Mouse (Mus musculus): Measurements from ENCODE around the gene Hs3st6. TPM values are rescaled to one million over a fixed set of nuclear protein-coding genes. Genes with fewer than 3 reads are reported as not detected.

Gene Hs3st6
- polyA plus RNA-seq (2014; fragmentation: Nextera tagmentation; extraction: Ambion mirVana), result 0.18 and 0.43 TPM in 2 replicates

- no peak within 1 kb of the TSS for H3K27ac ChIP-seq (replicated peaks in 1 of 2; ENCODE audit: control insufficient read depth in 1 of 2, insufficient read depth in 1 of 2, low read depth in 2 of 2, low read length in 2 of 2)
- no peaks in the 10 kb centered on the region for H3K9me3 ChIP-seq (ENCODE audit: control insufficient read depth, low read length)
- H3K4me3 ChIP-seq (ENCODE audit: control insufficient read depth in 1 of 2, insufficient read depth in 1 of 2, low read depth in 1 of 2, low read length in 2 of 2), result peak within 1 kb of the TSS; percentile 54 to 55
- H3K4me1 ChIP-seq (ENCODE audit: control insufficient read depth in 2 of 2, insufficient read depth in 2 of 2, low read length in 2 of 2), result peaks cover 3 to 12% of the 10 kb centered on the region in 2 experiments; a peak in 3 of 4 replicates
- H3K9ac ChIP-seq (ENCODE audit: low read length), result peak within 1 kb of the TSS; percentile 61
- WGBS, result under 1% methylated on average over 69 of the region's 82 CpGs
- H3K4me2 ChIP-seq (ENCODE audit: low read length), result peak within 1 kb of the TSS; percentile 97
- peak; percentile 74 for ATAC-seq (ENCODE audit: insufficient number of reproducible peaks, insufficient read depth, low FRiP score, low read depth)
- peaks cover 64% of the 10 kb centered on the region for H3K27me3 ChIP-seq (ENCODE audit: control insufficient read depth, insufficient read depth, low read length)
- H3K36me3 ChIP-seq (ENCODE audit: control insufficient read depth, insufficient read depth, low read length), result no peaks in the 10 kb centered on the region
These were observed at the start of gene Hs3st6 for GRCm38 (mm10) chr17:24752415-24753394. Gene Hs3st6 (plus strand): TSS chr17:24752988.

- no peak overlapping the region for H3K4me2 ChIP-seq (ENCODE audit: low read length)
These were observed 47.0 kb upstream of the Hs3st6 start for GRCm38 (mm10) chr17:24705821-24706220.

GRCm38 (mm10) chr17:24706982-24707800 is 45.6 kb upstream of the Hs3st6 start, which contains the start of gene Tbl3:
Gene Tbl3 (minus strand): TSS chr17:24707660.
- Histone ChIP-seq H3K9ac (ENCODE audit: low read length) (peak within 1 kb of the TSS; percentile 86), H3K4me3 (ENCODE audit: control insufficient read depth in 1 of 2, insufficient read depth in 1 of 2, low read depth in 1 of 2, low read length in 2 of 2) (peak within 1 kb of the TSS; percentile 70 to 82), H3K4me1 (ENCODE audit: control insufficient read depth in 2 of 2, insufficient read depth in 2 of 2, low read length in 2 of 2) (peaks cover 5 to 11% of the 10 kb centered on the region in 2 experiments; a peak in 3 of 4 replicates), H3K4me2 (ENCODE audit: low read length) (peak within 1 kb of the TSS; percentile 84), H3K27ac (replicated peaks in 1 of 2; ENCODE audit: control insufficient read depth in 1 of 2, insufficient read depth in 1 of 2, low read depth in 2 of 2, low read length in 2 of 2) (peak within 1 kb of the TSS; percentile 85), H3K9me3 (ENCODE audit: control insufficient read depth, low read length) (no peaks in the 10 kb centered on the region), H3K27me3 (ENCODE audit: control insufficient read depth, insufficient read depth, low read length) (no peaks in the 10 kb centered on the region), H3K36me3 (ENCODE audit: control insufficient read depth, insufficient read depth, low read length) (peaks cover 35% of the 10 kb centered on the region)
- ATAC-seq (ENCODE audit: insufficient number of reproducible peaks, insufficient read depth, low FRiP score, low read depth), result peak; percentile 80
- WGBS, result 3% methylated on average over 32 of the region's 32 CpGs

More at GRCm38 (mm10) chr17:24705821-24706220, 47.0 kb upstream of the Hs3st6 start:
- WGBS, result 88% methylated on average over 3 of the region's 3 CpGs
- Histone ChIP-seq H3K9me3 (ENCODE audit: control insufficient read depth, low read length) (no peaks in the 10 kb centered on the region), H3K4me3 (ENCODE audit: control insufficient read depth in 1 of 2, insufficient read depth in 1 of 2, low read depth in 1 of 2, low read length in 2 of 2) (no peak overlapping the region), H3K36me3 (ENCODE audit: control insufficient read depth, insufficient read depth, low read length) (peaks cover 48% of the 10 kb centered on the region), H3K27ac (replicated peaks in 1 of 2; ENCODE audit: control insufficient read depth in 1 of 2, insufficient read depth in 1 of 2, low read depth in 2 of 2, low read length in 2 of 2) (no peak overlapping the region), H3K27me3 (ENCODE audit: control insufficient read depth, insufficient read depth, low read length) (no peaks in the 10 kb centered on the region), H3K4me1 (ENCODE audit: control insufficient read depth in 2 of 2, insufficient read depth in 2 of 2, low read length in 2 of 2) (peaks cover 5 to 11% of the 10 kb centered on the region in 2 experiments; a peak in 3 of 4 replicates), H3K9ac (ENCODE audit: low read length) (no peak overlapping the region)
- ATAC-seq (ENCODE audit: insufficient number of reproducible peaks, insufficient read depth, low FRiP score, low read depth), result no peak

GRCm38 (mm10) chr17:24707801-24708425 is 44.9 kb upstream of the Hs3st6 start:
- Histone ChIP-seq H3K4me1 (ENCODE audit: control insufficient read depth in 2 of 2, insufficient read depth in 2 of 2, low read length in 2 of 2) (peaks cover 5 to 11% of the 10 kb centered on the region in 2 experiments; a peak in 3 of 4 replicates), H3K4me2 (ENCODE audit: low read length) (peak overlapping the region; percentile 84), H3K27ac (replicated peaks in 1 of 2; ENCODE audit: control insufficient read depth in 1 of 2, insufficient read depth in 1 of 2, low read depth in 2 of 2, low read length in 2 of 2) (peak overlapping the region; percentile 85), H3K4me3 (ENCODE audit: control insufficient read depth in 1 of 2, insufficient read depth in 1 of 2, low read depth in 1 of 2, low read length in 2 of 2) (peak overlapping the region; percentile 70 to 82), H3K27me3 (ENCODE audit: control insufficient read depth, insufficient read depth, low read length) (no peaks in the 10 kb centered on the region), H3K36me3 (ENCODE audit: control insufficient read depth, insufficient read depth, low read length) (peaks cover 28% of the 10 kb centered on the region), H3K9me3 (ENCODE audit: control insufficient read depth, low read length) (no peaks in the 10 kb centered on the region), H3K9ac (ENCODE audit: low read length) (peak overlapping the region; percentile 86)
- no peak for ATAC-seq (ENCODE audit: insufficient number of reproducible peaks, insufficient read depth, low FRiP score, low read depth)
- WGBS, result 5% methylated on average over 24 of the region's 24 CpGs

GRCm38 (mm10) chr17:24708646-24709045 is 44.1 kb upstream of the Hs3st6 start:
- Histone ChIP-seq H3K36me3 (ENCODE audit: control insufficient read depth, insufficient read depth, low read length) (peaks cover 21% of the 10 kb centered on the region), H3K9me3 (ENCODE audit: control insufficient read depth, low read length) (no peaks in the 10 kb centered on the region), H3K4me3 (ENCODE audit: control insufficient read depth in 1 of 2, insufficient read depth in 1 of 2, low read depth in 1 of 2, low read length in 2 of 2) (no peak overlapping the region), H3K9ac (ENCODE audit: low read length) (no peak overlapping the region), H3K27me3 (ENCODE audit: control insufficient read depth, insufficient read depth, low read length) (no peaks in the 10 kb centered on the region), H3K4me1 (ENCODE audit: control insufficient read depth in 2 of 2, insufficient read depth in 2 of 2, low read length in 2 of 2) (peaks cover 5 to 11% of the 10 kb centered on the region in 2 experiments; a peak in 3 of 4 replicates), H3K27ac (replicated peaks in 1 of 2; ENCODE audit: control insufficient read depth in 1 of 2, insufficient read depth in 1 of 2, low read depth in 2 of 2, low read length in 2 of 2) (no peak overlapping the region), H3K4me2 (ENCODE audit: low read length) (peak overlapping the region; percentile 84; the same call in 1 of the 2 replicates)
- WGBS, result 34% methylated on average over 2 of the region's 2 CpGs
- no peak for ATAC-seq (ENCODE audit: insufficient number of reproducible peaks, insufficient read depth, low FRiP score, low read depth)

- Histone ChIP-seq H3K9ac (ENCODE audit: low read length) (no peak overlapping the region), H3K4me1 (ENCODE audit: control insufficient read depth in 2 of 2, insufficient read depth in 2 of 2, low read length in 2 of 2) (peaks cover 0 to 6% of the 10 kb centered on the region in 2 experiments; a peak in 1 of 4 replicates), H3K4me3 (ENCODE audit: control insufficient read depth in 1 of 2, insufficient read depth in 1 of 2, low read depth in 1 of 2, low read length in 2 of 2) (no peak overlapping the region), H3K36me3 (ENCODE audit: control insufficient read depth, insufficient read depth, low read length) (0 out of 2 replicates have a peak, but pooled peaks cover 19% of the 10 kb centered on the region), H3K27me3 (ENCODE audit: control insufficient read depth, insufficient read depth, low read length) (no peaks in the 10 kb centered on the region), H3K4me2 (ENCODE audit: low read length) (no peak overlapping the region), H3K9me3 (ENCODE audit: control insufficient read depth, low read length) (no peaks in the 10 kb centered on the region), H3K27ac (replicated peaks in 1 of 2; ENCODE audit: control insufficient read depth in 1 of 2, insufficient read depth in 1 of 2, low read depth in 2 of 2, low read length in 2 of 2) (no peak overlapping the region)
- WGBS, result 79% methylated on average over 6 of the region's 6 CpGs
- no peak for ATAC-seq (ENCODE audit: insufficient number of reproducible peaks, insufficient read depth, low FRiP score, low read depth)
These were observed 37.2 kb upstream of the Hs3st6 start for GRCm38 (mm10) chr17:24715556-24715955.
